Mouse (Mus musculus): ENCODE results near the gene Mamdc4. TPM values are rescaled to one million over a fixed set of nuclear protein-coding genes. Genes with fewer than 3 reads are reported as not detected.
A peak's percentile ranks its signal among the peaks of the same experiment; 100 is the strongest.
"Not testable (repeated sequence)": the region's sequence is repeated elsewhere in the genome, so short reads cannot be mapped to it uniquely, and the experiment has no call there.

The Mamdc4 gene
- polyA plus RNA-seq, 1 experiment from 2014 or later, result 3.1 TPM

DNA sequence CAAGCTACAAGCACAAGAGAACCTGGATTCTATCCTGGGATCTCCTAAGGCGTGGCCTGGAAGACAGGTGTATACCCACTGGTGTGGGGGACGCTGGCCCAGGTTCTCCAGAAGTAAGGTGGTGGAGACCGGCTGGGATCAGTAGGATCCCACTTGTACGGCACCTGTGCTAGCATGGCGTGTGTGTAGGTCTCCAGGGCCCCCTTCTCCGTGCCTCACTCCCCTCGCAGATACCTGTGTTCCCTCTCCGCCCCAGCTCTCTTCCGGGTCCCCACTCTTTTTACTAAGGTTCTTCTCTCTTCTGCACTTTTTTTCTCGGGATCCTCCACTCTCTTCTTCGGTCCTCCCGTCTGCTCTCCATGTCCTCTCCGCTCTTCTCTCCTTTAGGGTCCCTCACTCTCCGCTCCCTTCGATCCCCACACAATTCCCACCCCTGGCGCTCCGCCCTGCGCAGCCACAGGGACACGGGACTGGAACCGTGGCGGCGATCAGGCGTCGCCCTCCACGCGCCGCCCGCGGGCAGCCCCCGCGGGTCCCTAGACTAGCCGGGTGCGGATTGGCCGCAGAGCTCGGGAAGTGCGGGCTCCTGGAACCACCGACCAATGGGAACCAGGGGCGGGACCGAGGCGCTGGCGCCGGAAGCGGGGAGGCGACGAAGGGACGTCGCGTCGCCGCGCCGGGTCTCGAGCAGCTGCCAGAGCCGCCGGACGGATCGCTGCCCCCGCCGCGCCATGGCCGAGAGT lies 17.3 kb downstream of the Mamdc4 start, which contains the start of gene Edf1:
Gene Edf1 (plus strand): TSS at position 627 of the 743 bp plus-strand sequence.
- peak within 1 kb of the TSS; percentile 94 for H3K4me3 ChIP-seq (ENCODE audit: low read length)
- H3K27ac ChIP-seq (ENCODE audit: low read length), result peak within 1 kb of the TSS; percentile 81
- peak; percentile 99 for ATAC-seq (ENCODE audit: low read depth)
- peak within 1 kb of the TSS; percentile 96 for H3K9ac ChIP-seq (ENCODE audit: low read length)
- H3K9me3 ChIP-seq (ENCODE audit: control insufficient read depth, low read length), result no peaks in the 10 kb centered on the region
- under 1% methylated on average over 61 of the region's 61 CpGs for WGBS
- no peaks in the 10 kb centered on the region for H3K27me3 ChIP-seq (ENCODE audit: control insufficient read depth, insufficient read depth, low read depth, low read length)
- peaks cover 18% of the 10 kb centered on the region for H3K36me3 ChIP-seq (ENCODE audit: control insufficient read depth, insufficient read depth, low read length)
- H3K4me1 ChIP-seq (replicated peaks; ENCODE audit: control insufficient read depth, insufficient read depth, low read length), result peaks cover 18% of the 10 kb centered on the region
- H3K4me2 ChIP-seq (ENCODE audit: low read depth, low read length), result peak within 1 kb of the TSS; percentile 82

DNA sequence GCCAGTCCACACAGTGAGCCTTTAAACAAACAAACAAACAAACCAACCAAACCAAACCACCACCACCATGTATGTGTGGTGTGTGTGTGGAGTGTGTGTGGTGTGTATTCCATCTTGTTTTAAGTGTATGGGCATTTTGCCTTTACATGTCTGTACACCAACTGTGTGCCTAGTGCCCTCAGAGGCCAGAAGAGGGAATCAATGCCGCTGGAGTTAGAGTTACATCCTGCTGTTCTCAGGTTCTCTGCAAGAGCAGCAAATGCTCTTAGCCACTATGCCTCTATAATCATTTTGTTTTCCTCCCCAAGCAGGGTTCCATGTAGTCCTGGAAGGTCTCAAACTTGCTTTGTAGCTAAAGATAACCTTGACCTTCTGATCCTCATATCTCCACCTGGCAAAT lies 18.3 kb downstream of the Mamdc4 start:
- Histone ChIP-seq H3K36me3 (ENCODE audit: control insufficient read depth, insufficient read depth, low read length) (peaks cover 10% of the 10 kb centered on the region), H3K9ac (ENCODE audit: low read length) (no peak overlapping the region), H3K27me3 (ENCODE audit: control insufficient read depth, insufficient read depth, low read depth, low read length) (no peaks in the 10 kb centered on the region), H3K4me3 (ENCODE audit: low read length) (no peak overlapping the region), H3K9me3 (ENCODE audit: control insufficient read depth, low read length) (no peaks in the 10 kb centered on the region), H3K4me1 (replicated peaks; ENCODE audit: control insufficient read depth, insufficient read depth, low read length) (peaks cover 18% of the 10 kb centered on the region), H3K4me2 (ENCODE audit: low read depth, low read length) (no peak overlapping the region), H3K27ac (ENCODE audit: low read length) (no peak overlapping the region)
- 29% methylated on average over 1 of the region's 1 CpGs for WGBS
- ATAC-seq (ENCODE audit: low read depth), result no peak

DNA sequence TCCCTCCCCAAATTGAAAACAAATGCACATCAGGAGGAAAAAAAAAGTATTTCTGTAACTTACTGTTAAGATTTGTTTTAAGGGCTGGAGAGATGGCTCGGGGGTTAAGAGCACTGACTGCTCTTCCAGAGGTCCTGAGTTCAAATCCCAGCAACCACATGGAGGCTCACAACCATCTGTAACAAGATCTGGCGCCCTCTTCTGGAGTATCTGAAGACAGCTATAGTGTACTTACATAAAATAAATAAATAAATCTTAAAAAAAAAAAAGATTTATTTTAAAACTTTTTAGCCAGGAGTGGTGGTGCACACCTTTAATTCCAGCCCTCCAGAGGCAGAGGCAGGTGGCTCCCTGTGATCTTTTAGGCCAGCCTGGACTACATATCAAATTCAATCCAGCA lies 19.2 kb downstream of the Mamdc4 start:
- not testable (repeated sequence) for H3K36me3 ChIP-seq (ENCODE audit: control insufficient read depth, insufficient read depth, low read length); H3K4me3 ChIP-seq (ENCODE audit: low read length); H3K4me2 ChIP-seq (ENCODE audit: low read depth, low read length); H3K9ac ChIP-seq (ENCODE audit: low read length); H3K9me3 ChIP-seq (ENCODE audit: control insufficient read depth, low read length); H3K27ac ChIP-seq (ENCODE audit: low read length); H3K27me3 ChIP-seq (ENCODE audit: control insufficient read depth, insufficient read depth, low read depth, low read length); ATAC-seq (ENCODE audit: low read depth)
- WGBS, result 49% methylated on average over 2 of the region's 2 CpGs
- peaks cover 18% of the 10 kb centered on the region for H3K4me1 ChIP-seq (replicated peaks; ENCODE audit: control insufficient read depth, insufficient read depth, low read length)

DNA sequence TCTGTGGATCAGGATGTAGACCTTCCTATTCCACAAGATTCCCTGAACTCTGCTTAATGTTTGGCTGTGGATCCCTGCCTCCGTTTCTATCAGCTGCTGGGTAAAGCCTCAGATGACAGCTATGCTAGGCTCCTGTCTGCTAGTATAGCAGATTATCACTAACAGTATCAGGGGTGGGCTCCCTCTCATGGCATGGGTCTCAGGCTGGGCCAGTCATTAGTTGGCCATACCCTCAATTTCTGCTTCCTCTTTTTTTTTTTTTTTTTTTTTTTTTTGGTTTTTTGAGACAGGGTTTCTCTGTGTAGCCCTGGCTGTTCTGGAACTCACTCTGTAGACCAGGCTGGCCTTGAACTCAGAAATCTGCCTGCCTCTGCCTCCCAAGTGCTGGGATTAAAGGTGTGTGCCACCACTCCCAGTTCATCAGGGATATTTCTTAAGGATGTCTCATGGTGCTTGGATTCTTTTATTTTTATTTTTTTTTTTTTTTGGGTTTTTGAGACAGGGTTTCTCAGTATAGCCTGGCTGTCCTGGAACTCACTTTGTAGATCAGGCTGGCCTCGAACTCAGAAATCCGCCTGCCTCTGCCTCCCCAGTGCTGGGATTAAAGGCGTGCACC lies 21.4 kb downstream of the Mamdc4 start:
- not testable (repeated sequence) for ATAC-seq (ENCODE audit: low read depth); H3K27ac ChIP-seq (ENCODE audit: low read length); H3K4me1 ChIP-seq (replicated peaks; ENCODE audit: control insufficient read depth, insufficient read depth, low read length); H3K9me3 ChIP-seq (ENCODE audit: control insufficient read depth, low read length); H3K9ac ChIP-seq (ENCODE audit: low read length); H3K36me3 ChIP-seq (ENCODE audit: control insufficient read depth, insufficient read depth, low read length); H3K27me3 ChIP-seq (ENCODE audit: control insufficient read depth, insufficient read depth, low read depth, low read length); H3K4me3 ChIP-seq (ENCODE audit: low read length); H3K4me2 ChIP-seq (ENCODE audit: low read depth, low read length)
- WGBS, result 82% methylated on average over 4 of the region's 4 CpGs

DNA sequence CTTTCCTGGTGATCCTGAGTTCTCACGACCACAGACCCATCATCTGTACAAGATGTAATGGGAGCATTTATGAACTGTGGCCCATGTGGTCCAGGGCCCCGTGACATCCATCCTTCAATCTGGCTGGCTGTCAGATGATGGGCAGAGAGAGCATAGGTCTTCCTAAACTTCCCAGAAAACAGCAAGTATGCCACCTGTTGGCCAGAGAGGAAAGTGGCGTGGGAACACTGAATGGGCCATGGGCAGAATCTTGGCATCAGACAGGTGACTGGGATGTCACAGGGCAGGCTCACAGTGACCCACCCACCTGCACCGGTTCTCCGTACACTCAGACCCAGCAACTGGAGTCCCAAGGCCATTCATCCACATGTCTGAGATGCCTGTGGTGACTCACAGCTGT lies 23.5 kb downstream of the Mamdc4 start:
- no peak overlapping the region for H3K9ac ChIP-seq (ENCODE audit: low read length)
- no peaks in the 10 kb centered on the region for H3K27me3 ChIP-seq (ENCODE audit: control insufficient read depth, insufficient read depth, low read depth, low read length)
- H3K9me3 ChIP-seq (ENCODE audit: control insufficient read depth, low read length), result no peaks in the 10 kb centered on the region
- no peak overlapping the region for H3K4me3 ChIP-seq (ENCODE audit: low read length)
- H3K4me2 ChIP-seq (ENCODE audit: low read depth, low read length), result no peak overlapping the region
- WGBS, result 18% methylated on average over 5 of the region's 5 CpGs
- no peak overlapping the region for H3K27ac ChIP-seq (ENCODE audit: low read length)
- H3K4me1 ChIP-seq (replicated peaks; ENCODE audit: control insufficient read depth, insufficient read depth, low read length), result peaks cover 4% of the 10 kb centered on the region
- ATAC-seq (ENCODE audit: low read depth), result no peak
- H3K36me3 ChIP-seq (ENCODE audit: control insufficient read depth, insufficient read depth, low read length), result no peaks in the 10 kb centered on the region

DNA sequence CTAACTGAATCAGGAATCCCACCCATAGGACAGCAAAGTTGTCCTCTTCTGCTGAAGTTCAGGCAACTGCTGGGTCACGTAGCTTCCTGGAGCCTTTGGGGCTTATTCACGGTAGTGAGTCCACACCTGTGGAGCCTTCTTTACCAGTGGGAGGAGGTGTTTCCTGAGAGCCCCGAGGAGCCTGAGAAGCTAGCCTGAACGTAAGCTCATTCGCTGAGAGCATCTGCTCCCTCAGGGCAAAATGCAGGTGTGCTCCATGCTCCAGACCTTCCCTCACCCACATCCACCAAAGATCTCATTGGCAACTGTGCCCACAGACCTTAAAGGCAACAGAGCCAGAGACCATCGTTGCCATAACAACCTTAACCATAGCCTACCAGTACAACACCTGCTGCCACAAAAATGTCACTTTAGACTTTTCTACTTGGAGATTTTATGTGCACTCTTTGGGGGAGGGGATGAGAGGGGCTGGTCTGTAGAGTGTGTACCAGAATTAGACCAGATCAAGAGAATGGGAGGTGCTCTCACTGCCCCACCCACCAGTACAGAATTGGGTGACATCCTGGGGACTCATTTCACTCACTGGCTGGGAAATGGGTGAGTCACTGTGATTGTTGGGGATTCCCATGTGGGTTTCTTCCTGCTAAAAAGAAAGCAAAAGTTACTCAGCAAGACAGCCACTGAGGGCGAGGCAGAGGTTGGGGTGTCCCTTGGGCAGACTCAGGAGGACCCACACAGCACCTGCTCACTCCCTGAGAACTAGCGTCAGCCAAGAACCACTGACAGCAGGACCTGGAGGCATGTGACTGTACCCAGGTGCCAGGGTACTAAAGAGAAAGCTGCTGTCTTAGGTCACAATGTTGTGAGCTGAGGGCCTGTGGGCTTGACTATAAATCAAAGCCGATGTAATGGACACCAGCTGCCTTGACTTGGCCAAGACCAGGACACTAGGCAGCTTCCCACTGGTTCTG lies 25.3 kb downstream of the Mamdc4 start:
- ATAC-seq (ENCODE audit: low read depth), result no peak
- H3K4me3 ChIP-seq (ENCODE audit: low read length), result no peak overlapping the region
- H3K27ac ChIP-seq (ENCODE audit: low read length), result no peak overlapping the region
- no peak overlapping the region for H3K4me2 ChIP-seq (ENCODE audit: low read depth, low read length)
- 61% methylated on average over 9 of the region's 9 CpGs for WGBS
- H3K27me3 ChIP-seq (ENCODE audit: control insufficient read depth, insufficient read depth, low read depth, low read length), result no peaks in the 10 kb centered on the region
- peaks cover 11% of the 10 kb centered on the region for H3K4me1 ChIP-seq (replicated peaks; ENCODE audit: control insufficient read depth, insufficient read depth, low read length)
- H3K9me3 ChIP-seq (ENCODE audit: control insufficient read depth, low read length), result no peaks in the 10 kb centered on the region
- H3K9ac ChIP-seq (ENCODE audit: low read length), result no peak overlapping the region
- no peaks in the 10 kb centered on the region for H3K36me3 ChIP-seq (ENCODE audit: control insufficient read depth, insufficient read depth, low read length)

DNA sequence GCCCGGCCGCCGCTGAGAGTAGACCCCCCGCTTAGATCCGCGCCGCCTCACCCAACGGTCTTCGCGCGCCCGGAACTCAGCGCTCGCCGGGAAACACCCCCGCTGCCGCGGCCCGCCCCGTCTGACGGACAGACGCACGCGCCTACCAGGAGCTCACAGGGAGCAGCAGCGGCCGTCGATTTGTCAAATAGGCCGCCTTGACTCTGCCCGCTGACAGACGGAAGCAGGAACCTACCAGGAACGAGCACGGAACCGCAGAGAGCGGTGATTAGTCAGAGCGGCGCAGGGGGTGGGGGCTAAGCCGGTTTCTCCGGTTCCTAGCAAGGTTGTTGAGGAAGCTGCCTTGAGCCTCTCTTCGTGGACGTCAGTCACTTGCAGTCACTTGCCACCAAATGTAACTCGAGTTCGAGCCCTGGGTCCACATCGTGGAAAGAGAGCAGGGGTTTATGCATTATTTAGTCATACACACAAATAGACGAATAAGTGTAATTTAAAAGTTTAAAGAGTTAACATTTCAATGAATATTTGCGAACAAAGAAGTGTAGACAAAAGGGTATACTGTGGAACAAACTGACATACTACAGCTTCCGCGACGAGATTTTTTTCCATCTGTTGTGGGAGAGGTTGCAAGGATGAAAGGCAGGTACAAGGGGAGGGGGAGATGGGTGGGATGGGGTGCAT lies 27.7 kb downstream of the Mamdc4 start, which contains the start of gene Traf2:
Gene Traf2 (minus strand): TSS at position 130 of the 681 bp plus-strand sequence.
- H3K4me2 ChIP-seq (ENCODE audit: low read depth, low read length), result peak within 1 kb of the TSS; percentile 85
- peak within 1 kb of the TSS; percentile 86 for H3K9ac ChIP-seq (ENCODE audit: low read length)
- H3K36me3 ChIP-seq (ENCODE audit: control insufficient read depth, insufficient read depth, low read length), result no peaks in the 10 kb centered on the region
- H3K4me3 ChIP-seq (ENCODE audit: low read length), result peak within 1 kb of the TSS; percentile 76
- peak within 1 kb of the TSS; percentile 69 for H3K27ac ChIP-seq (ENCODE audit: low read length)
- no peaks in the 10 kb centered on the region for H3K9me3 ChIP-seq (ENCODE audit: control insufficient read depth, low read length)
- ATAC-seq (ENCODE audit: low read depth), result peak; percentile 100
- H3K4me1 ChIP-seq (replicated peaks; ENCODE audit: control insufficient read depth, insufficient read depth, low read length), result peaks cover 11% of the 10 kb centered on the region
- 3% methylated on average over 44 of the region's 48 CpGs for WGBS
- H3K27me3 ChIP-seq (ENCODE audit: control insufficient read depth, insufficient read depth, low read depth, low read length), result no peaks in the 10 kb centered on the region

DNA sequence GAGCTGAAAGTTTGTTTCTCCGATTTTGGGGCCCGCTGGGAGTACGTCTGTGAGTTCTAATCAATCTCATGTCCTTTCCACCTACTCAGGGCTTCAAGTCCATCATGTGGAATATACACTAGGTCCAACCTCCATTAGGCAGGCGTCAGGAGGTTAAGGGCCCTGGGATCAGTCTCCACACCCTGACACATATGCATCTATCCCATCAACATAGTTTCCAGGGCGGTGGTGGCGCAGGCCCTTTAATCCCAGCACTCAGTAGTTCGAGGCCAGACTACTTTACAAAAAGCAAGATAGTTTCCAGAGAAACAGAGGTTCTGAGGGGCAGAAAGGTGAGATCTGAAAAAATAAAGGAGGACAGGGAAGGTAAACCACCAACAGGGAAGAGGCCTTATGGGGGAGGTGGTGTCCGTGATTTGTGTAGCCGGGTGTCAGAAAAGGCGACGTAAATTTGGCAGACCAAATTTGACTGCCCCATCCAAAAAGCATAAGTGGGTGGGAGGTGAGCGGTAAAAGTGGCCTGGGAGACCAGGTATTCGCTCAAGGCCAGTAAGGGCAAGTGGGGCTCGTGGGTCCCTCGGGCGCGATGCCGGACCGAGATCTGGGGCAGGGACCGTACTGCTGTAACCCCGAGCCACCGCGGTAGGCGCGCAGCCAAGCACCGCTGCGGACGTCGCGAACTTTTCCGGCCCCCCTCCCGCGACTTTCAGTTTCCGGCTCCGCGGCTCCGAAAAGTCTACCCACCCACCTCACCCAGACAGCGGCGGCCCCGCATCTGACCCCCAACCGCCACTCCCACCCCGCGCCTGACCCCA lies 28.4 kb downstream of the Mamdc4 start:
- 5% methylated on average over 38 of the region's 43 CpGs for WGBS
- no peaks in the 10 kb centered on the region for H3K36me3 ChIP-seq (ENCODE audit: control insufficient read depth, insufficient read depth, low read length)
- peak; percentile 79 for ATAC-seq (ENCODE audit: low read depth)

More for the DNA sequence above, 28.4 kb downstream of the Mamdc4 start:
- peaks cover 11% of the 10 kb centered on the region for H3K4me1 ChIP-seq (replicated peaks; ENCODE audit: control insufficient read depth, insufficient read depth, low read length)
- H3K9me3 ChIP-seq (ENCODE audit: control insufficient read depth, low read length), result no peaks in the 10 kb centered on the region
- H3K4me2 ChIP-seq (ENCODE audit: low read depth, low read length), result peak overlapping the region; percentile 85
- H3K27me3 ChIP-seq (ENCODE audit: control insufficient read depth, insufficient read depth, low read depth, low read length), result no peaks in the 10 kb centered on the region
- H3K4me3 ChIP-seq (ENCODE audit: low read length), result peak overlapping the region; percentile 76
- H3K9ac ChIP-seq (ENCODE audit: low read length), result peak overlapping the region; percentile 86
- H3K27ac ChIP-seq (ENCODE audit: low read length), result peak overlapping the region; percentile 69

Measured in lung, embryonic 16.5 days (tissue).